Mouse (Mus musculus): ENCODE results near the gene Pdcl3.
"Not testable (repeated sequence)": the region's sequence is repeated elsewhere in the genome, so short reads cannot be mapped to it uniquely, and the experiment has no call there.

The Pdcl3 gene

DNA sequence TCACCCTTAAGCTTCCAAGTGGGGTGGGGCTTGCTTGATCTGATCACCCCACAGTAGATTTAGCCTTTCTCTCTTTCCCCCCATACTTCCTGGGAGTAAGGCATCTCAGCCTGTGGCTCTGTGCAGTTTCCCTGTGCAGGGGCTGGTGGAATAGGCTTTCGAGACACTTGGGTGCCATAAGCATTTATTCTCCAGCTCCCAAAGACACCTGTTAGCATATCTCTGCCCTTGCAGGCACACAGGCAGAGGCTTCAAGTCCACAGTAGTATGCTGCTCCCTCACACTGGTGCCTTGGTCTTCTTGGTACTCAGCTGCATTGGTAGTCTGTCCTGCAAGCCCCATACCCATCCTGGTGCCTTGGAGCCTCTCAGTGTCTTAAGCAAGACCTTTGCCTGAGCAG is 40.4 kb downstream of the Pdcl3 start:
- DNase-seq: no peak

- no peak for DNase-seq
Measured at GRCm38 (mm10) chr1:39029176-39029575, 43.8 kb downstream of the Pdcl3 start.

DNA sequence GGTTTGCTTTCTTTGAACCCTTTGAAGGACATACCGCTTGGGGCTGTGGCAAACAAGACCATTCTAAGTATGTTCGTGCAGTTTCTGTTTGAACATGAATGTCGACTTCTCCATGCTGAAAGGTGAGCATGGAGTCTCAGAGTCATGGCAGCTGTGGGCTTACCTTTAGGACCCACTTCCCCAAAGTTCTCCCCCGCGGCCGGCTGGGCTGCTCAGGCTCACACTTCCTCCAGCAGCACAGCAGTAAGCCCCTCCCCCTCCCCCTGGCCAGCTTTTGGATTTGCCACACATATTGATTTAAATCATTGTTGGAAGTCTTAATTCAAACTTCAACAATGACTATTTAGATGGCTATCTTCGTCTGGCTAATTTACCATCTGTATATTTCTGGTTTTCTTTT is 44.7 kb downstream of the Pdcl3 start:
- peak; percentile 35 for DNase-seq

GRCm38 (mm10) chr1:39035817-39036216 is 50.4 kb downstream of the Pdcl3 start:
- DNase-seq: no peak

GRCm38 (mm10) chr1:39042188-39042587 is 56.8 kb downstream of the Pdcl3 start:
- DNase-seq: no peak

DNA sequence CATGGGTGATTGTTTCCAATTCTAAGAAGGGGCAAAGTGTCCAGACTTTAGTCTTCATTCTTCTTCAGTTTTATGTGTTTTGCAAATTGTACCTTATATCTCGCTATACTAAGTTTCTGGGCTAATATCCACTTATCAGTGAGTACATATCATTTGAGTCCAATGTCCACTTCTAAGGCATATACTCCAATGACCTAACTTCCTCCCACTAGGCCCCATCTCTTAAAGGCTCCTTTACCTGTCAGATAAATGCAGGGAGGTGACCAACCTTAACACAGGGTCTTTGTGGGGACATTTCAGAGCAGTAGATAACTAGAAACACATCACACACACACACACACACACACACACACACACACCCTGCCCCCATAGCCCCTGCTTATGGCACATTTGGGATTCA is 59.0 kb downstream of the Pdcl3 start:
- DNase-seq: not testable (repeated sequence)

DNA sequence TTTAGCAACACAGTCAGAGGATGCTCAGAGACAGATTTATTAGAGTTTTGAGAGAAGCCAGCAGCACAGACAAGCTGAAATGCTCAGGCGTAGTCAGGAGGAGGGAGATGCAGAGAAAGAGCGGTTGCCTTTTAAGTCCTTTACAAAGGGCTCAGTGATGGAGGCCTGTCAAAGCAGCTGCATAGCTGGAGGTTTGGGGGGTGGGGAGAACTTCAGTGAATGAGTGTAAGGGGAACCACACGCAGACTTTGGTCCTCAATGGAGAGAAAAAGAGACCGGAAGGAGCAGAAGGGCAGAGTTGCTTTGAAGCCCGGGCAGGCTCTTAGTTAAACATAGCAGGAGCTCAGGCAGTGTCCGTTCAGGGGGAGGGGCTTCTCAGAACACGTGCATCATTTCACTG is 61.3 kb downstream of the Pdcl3 start:
- no peak for DNase-seq

All from retina, postnatal 1 day (tissue).